Mouse (Mus musculus) liver, embryonic 12.5 days (tissue): ENCODE measurements around the gene Ddx31. TPM values are rescaled to one million over a fixed set of nuclear protein-coding genes. Genes with fewer than 3 reads are reported as not detected.

Source experiments
- ATAC-seq: fragments of 200-750 bp; cut with Nextera tagmentation; 2 replicates; pipeline ENCODE4 v1.8.0; 2017; ENCODE audit warnings: moderate number of reproducible peaks, mild to moderate bottlenecking, moderate library complexity
- H3K27ac ChIP-seq: fragments of 300-500 bp; sonication (generic); 2 replicates; pipeline ENCODE4 v1.5.1; 2016; ENCODE audit warnings: mild to moderate bottlenecking
- H3K27me3 ChIP-seq: fragments of 300-500 bp; sonication (generic); replicated peaks from 2 replicates; pipeline ENCODE4 v1.6.1; 2016; ENCODE audit warnings: mild to moderate bottlenecking, moderate library complexity
- H3K36me3 ChIP-seq: fragments of 300-500 bp; sonication (generic); 2 replicates; pipeline ENCODE4 v1.6.1; 2016; ENCODE audit warnings: mild to moderate bottlenecking, moderate library complexity
- H3K4me1 ChIP-seq: fragments of 300-500 bp; sonication (generic); 2 replicates; pipeline ENCODE4 v1.6.1; 2016
- H3K4me2 ChIP-seq: fragments of 300-500 bp; sonication (generic); 2 replicates; pipeline ENCODE4 v1.6.1; 2016; ENCODE audit warnings: mild to moderate bottlenecking, moderate library complexity
- H3K4me3 ChIP-seq: fragments of 300-500 bp; sonication (generic); 2 replicates; pipeline ENCODE4 v1.5.1; 2016; ENCODE audit warnings: mild to moderate bottlenecking, moderate library complexity
- H3K9ac ChIP-seq: fragments of 300-500 bp; sonication (generic); 2 replicates; pipeline ENCODE4 v1.6.1; 2016; ENCODE audit warnings: mild to moderate bottlenecking, moderate library complexity
- H3K9me3 ChIP-seq: fragments of 300-500 bp; sonication (generic); replicated peaks from 2 replicates; pipeline ENCODE4 v1.6.1; 2016; ENCODE audit warnings: mild to moderate bottlenecking, moderate library complexity
- WGBS: fragments of 180-500 bp; shearing (Covaris S2); methylation state at CpG from one replicate; pipeline ENCODE4 v1.1.7; 2016; ENCODE audit not compliant: insufficient replicate concordance; 5-methylcytosine and 5-hydroxymethylcytosine counted together
- polyA plus RNA-seq: library from polyadenylated mRNA; unstranded; fragments of >200 nt; fragmentation: Nextera tagmentation; extraction: Ambion mirVana; gene quantifications from 2 replicates; pipeline ENCODE4 v1.2.1, GENCODE M21; 2016

Ddx31 gene
- polyA plus RNA-seq, 1 experiment from 2014 or later = 11.8 TPM

DNA sequence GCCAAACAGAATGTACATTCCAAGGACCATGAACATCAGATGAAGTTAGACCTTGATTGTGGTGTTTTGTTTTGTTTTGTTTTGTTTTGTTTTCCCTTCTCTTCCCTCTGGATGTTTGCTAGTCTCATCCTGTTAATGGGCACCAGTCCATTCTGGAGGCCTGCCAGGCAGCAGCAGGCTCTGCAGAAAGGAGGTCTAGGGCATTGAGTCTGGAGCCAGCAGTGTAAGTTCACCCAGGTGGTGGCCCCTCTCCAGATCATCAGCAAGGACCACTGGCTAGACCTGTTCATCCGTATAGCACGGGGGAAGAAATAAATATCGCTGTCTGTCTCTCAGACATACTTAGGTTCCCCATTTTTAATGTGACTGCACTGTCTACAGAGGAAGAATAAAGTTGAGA lies 41.1 kb downstream of the Ddx31 start:
- no peak overlapping the region for H3K4me3 ChIP-seq

DNA sequence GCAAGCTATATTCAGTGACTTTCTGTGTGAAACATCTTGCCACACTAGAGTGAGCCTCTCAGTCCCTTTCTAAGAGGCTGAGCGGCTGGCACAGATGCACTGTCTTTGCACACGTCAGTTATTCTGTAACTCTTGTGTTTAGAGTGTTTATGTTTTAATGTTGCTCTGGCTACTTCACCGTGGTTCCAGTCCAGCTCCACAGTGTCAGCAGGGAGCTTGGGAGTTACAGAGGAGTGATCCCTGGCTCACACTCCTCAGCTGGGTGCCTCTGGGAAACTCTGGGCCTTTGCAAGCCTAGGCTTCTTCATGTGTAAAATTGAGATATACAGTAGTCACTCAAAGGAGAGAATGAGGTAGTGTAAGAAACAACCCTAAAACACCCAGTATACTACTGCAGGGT lies 41.8 kb downstream of the Ddx31 start:
- WGBS = 80% methylated on average over 3 of the region's 3 CpGs

More for the DNA sequence above, 41.1 kb downstream of the Ddx31 start:
- Histone ChIP-seq H3K36me3 (peaks cover 77% of the 10 kb centered on the region), H3K4me2 (no peak overlapping the region), H3K9me3 (no peaks in the 10 kb centered on the region), H3K4me1 (peaks cover 7% of the 10 kb centered on the region), H3K27ac (no peak overlapping the region), H3K9ac (no peak overlapping the region), H3K27me3 (no peaks in the 10 kb centered on the region)
- ATAC-seq = no peak
- WGBS = 84% methylated on average over 3 of the region's 3 CpGs

DNA sequence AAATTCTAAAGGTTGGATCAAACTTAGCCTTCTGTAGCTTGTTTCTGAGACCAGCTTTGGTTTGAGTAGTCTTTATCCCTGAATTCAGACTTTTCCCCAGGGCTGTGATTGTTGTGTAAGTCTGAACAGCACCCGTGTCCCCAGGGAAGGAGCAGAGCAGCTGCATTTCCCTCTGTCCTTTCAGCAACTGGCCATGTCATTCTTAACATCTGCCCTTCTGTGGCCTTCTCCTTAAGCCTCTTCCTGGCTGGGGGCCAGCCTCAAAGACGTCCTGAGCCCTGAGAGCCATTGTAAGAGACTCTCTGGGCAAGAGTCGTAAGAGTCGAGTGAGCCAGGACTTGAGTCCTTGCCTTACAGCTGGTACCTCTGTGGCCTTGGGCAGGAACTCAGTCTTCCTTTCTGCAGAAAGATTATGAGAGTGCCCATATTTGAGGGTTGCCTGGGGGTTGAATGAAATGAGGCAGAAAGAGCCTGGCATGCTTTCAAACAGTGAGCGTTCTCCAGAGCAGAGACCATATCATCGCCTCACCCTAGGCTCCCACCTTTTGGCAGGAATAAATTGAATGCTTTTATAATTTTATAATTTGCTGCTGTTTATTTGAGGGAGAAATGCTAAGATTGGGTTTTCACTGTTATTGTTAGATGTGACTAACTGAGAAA lies 42.8 kb downstream of the Ddx31 start:
- Histone ChIP-seq H3K4me2 (no peak overlapping the region), H3K4me1 (peaks cover 9% of the 10 kb centered on the region), H3K27me3 (no peaks in the 10 kb centered on the region), H3K27ac (no peak overlapping the region), H3K9me3 (no peaks in the 10 kb centered on the region), H3K36me3 (peaks cover 74% of the 10 kb centered on the region), H3K4me3 (no peak overlapping the region), H3K9ac (no peak overlapping the region)
- WGBS = 81% methylated on average over 6 of the region's 6 CpGs
- ATAC-seq = no peak

More for the DNA sequence above, 41.8 kb downstream of the Ddx31 start:
- H3K36me3 ChIP-seq = peaks cover 74% of the 10 kb centered on the region
- H3K9ac ChIP-seq = no peak overlapping the region
- H3K9me3 ChIP-seq = no peaks in the 10 kb centered on the region
- no peak overlapping the region for H3K4me2 ChIP-seq
- H3K4me3 ChIP-seq = no peak overlapping the region
- H3K27me3 ChIP-seq = no peaks in the 10 kb centered on the region
- no peak for ATAC-seq
- H3K27ac ChIP-seq = no peak overlapping the region
- peaks cover 9% of the 10 kb centered on the region for H3K4me1 ChIP-seq

DNA sequence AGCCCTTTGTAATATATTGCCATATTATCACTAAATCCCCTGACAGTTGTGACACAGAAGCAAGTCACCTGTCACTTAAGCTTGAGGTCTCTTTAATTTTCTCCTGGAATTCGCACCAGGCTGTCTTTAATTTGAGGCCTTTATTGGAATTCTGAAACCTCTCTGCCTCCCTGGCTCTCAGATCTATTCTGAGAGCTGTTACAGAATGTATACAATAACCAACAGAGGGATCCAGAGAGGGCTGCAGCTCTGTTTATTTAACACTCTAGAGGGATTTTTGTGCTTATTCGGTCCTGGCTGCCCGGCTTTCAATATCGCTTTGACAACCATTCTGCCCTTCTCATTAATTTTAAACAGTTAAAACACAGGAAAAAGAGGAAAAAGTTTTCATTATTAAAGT lies 44.7 kb downstream of the Ddx31 start:
- no peak for ATAC-seq
- Histone ChIP-seq H3K9me3 (no peaks in the 10 kb centered on the region), H3K27ac (no peak overlapping the region), H3K4me3 (no peak overlapping the region), H3K4me1 (peaks cover 9% of the 10 kb centered on the region), H3K9ac (no peak overlapping the region), H3K4me2 (no peak overlapping the region), H3K36me3 (peaks cover 84% of the 10 kb centered on the region), H3K27me3 (no peaks in the 10 kb centered on the region)
- 85% methylated on average over 4 of the region's 4 CpGs for WGBS

DNA sequence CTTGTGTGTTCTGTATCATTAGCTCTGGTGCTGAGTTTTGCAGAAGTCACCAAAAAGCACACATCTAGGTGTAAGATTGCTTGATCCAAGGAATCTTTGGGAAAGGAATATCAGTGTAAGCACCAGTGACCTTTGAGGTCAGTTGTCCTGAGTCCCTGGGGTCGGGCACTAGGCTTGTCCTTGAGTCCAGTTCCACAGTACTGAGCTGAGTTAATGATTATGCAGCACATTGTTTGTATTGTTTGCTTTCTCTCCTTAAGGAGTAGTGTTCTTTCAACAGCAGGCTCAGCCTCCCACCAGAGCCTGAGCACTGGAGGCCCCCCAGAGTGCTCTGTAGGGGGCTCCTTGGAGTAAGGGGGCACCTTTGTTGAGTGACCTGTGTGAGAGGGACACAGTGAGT lies 52.6 kb downstream of the Ddx31 start:
- ATAC-seq = no peak
- H3K36me3 ChIP-seq = peaks cover 89% of the 10 kb centered on the region
- 53% methylated on average over 1 of the region's 1 CpGs for WGBS

DNA sequence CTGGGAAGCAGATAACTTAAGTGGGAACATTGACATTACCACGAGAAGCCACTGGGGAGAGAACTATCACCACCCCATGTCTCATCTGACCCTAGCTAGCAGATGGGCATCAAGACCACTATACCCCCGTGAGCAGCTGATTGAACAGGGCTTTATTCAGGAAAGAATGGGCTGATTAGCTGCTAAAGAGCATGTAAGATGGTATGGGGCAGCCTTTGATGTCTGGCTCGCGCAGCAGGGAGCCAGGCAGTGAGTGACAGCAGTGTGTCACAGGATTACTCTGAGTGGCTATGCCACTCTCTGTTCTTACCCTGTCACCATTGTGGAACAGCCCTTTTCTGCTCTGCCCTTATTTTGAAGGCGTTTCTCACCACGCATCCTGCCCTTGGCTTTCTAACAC lies 53.3 kb downstream of the Ddx31 start:
- Histone ChIP-seq H3K9ac (no peak overlapping the region), H3K36me3 (peaks cover 89% of the 10 kb centered on the region), H3K4me2 (no peak overlapping the region), H3K4me3 (no peak overlapping the region), H3K4me1 (0 out of 2 replicates have a peak, but pooled peaks cover 14% of the 10 kb centered on the region), H3K9me3 (no peaks in the 10 kb centered on the region), H3K27ac (no peak overlapping the region), H3K27me3 (no peaks in the 10 kb centered on the region)
- no peak for ATAC-seq
- 75% methylated on average over 6 of the region's 6 CpGs for WGBS

More for the DNA sequence above, 52.6 kb downstream of the Ddx31 start:
- Histone ChIP-seq H3K4me2 (no peak overlapping the region), H3K27me3 (no peaks in the 10 kb centered on the region), H3K4me1 (0 out of 2 replicates have a peak, but pooled peaks cover 14% of the 10 kb centered on the region), H3K9ac (no peak overlapping the region), H3K27ac (no peak overlapping the region), H3K4me3 (no peak overlapping the region), H3K9me3 (no peaks in the 10 kb centered on the region)

DNA sequence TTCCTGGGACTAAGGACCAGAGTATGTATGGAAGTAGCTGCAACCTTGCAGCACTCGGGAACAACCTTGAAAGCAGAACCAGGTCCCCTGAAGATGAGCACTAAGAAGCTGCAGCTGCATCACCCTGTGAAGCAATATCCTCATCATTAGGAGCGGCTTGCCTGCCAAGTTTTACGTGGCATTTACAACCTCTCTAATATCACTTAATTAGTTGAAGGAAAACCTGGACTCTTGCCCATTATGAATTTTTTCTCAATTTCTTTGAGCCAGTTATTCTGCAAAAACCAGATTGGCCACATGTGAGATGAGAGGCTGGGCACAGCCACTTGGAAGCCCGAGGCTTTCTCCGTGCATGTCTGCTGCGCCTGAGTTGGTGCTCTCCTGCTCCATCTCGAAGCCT lies 55.7 kb downstream of the Ddx31 start:
- ATAC-seq = no peak
- H3K4me1 ChIP-seq = 0 out of 2 replicates have a peak, but pooled peaks cover 14% of the 10 kb centered on the region
- WGBS = 86% methylated on average over 7 of the region's 7 CpGs
- H3K27me3 ChIP-seq = no peaks in the 10 kb centered on the region
- no peak overlapping the region for H3K4me2 ChIP-seq
- no peak overlapping the region for H3K27ac ChIP-seq
- H3K36me3 ChIP-seq = peaks cover 92% of the 10 kb centered on the region
- H3K4me3 ChIP-seq = no peak overlapping the region
- no peaks in the 10 kb centered on the region for H3K9me3 ChIP-seq
- no peak overlapping the region for H3K9ac ChIP-seq

DNA sequence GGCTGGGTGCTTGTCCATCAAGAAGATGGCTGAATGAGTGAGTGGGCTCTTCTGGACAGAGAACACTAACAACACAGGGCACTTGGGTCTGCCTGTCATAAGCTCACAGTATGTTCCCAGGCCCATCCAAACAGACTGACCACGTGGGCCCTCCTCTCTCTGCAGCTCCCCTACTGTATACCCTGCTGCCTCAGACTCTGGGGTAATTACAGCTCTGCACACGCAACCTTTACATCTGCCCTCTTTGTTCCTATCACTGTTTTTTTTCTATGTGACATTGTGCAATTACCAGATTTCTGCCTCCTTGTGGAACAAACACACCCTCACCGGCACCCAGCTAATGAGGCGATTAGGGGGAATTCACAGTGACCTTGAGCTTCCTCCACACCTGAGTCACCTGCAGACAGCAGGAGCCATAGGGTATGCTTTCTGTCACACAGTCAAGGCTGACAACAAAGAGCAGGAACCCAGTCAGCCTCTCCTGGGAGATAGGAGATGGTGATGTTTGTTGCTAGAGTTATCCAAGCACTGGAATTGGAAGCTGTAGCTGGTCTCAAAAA lies 57.2 kb downstream of the Ddx31 start:
- H3K9ac ChIP-seq = no peak overlapping the region
- no peak overlapping the region for H3K4me3 ChIP-seq
- no peak overlapping the region for H3K4me2 ChIP-seq
- no peaks in the 10 kb centered on the region for H3K27me3 ChIP-seq
- H3K36me3 ChIP-seq = peaks cover 89% of the 10 kb centered on the region
- H3K27ac ChIP-seq = no peak overlapping the region
- 74% methylated on average over 4 of the region's 4 CpGs for WGBS
- H3K4me1 ChIP-seq = 0 out of 2 replicates have a peak, but pooled peaks cover 14% of the 10 kb centered on the region
- no peak for ATAC-seq
- H3K9me3 ChIP-seq = no peaks in the 10 kb centered on the region

DNA sequence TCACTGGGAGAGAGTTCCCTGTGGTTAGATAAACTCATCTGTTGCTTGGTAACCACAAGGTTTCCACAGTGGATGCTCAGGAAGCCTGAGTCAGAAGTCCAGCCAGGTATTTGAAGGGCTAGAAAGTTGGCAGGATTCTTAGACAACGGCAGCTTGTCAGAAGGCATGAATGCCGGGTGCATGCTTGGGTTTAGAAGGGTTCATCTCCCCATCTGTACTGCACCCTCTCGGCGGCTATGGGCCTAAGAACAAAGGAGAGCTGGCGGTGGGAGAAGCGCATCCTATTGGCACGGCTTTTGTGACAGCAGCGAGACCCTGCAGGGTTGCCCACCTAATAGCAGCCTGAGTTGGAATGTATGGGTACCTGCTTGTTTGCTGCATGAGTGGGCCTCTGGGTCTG lies 62.1 kb downstream of the Ddx31 start:
- peaks cover 14% of the 10 kb centered on the region for H3K27me3 ChIP-seq
- no peak overlapping the region for H3K27ac ChIP-seq
- H3K9me3 ChIP-seq = no peaks in the 10 kb centered on the region
- peaks cover 78% of the 10 kb centered on the region for H3K36me3 ChIP-seq
- H3K4me2 ChIP-seq = no peak overlapping the region
- H3K4me3 ChIP-seq = no peak overlapping the region
- no peak overlapping the region for H3K9ac ChIP-seq
- H3K4me1 ChIP-seq = no peaks in the 10 kb centered on the region
- ATAC-seq = no peak
- WGBS = 87% methylated on average over 8 of the region's 8 CpGs

DNA sequence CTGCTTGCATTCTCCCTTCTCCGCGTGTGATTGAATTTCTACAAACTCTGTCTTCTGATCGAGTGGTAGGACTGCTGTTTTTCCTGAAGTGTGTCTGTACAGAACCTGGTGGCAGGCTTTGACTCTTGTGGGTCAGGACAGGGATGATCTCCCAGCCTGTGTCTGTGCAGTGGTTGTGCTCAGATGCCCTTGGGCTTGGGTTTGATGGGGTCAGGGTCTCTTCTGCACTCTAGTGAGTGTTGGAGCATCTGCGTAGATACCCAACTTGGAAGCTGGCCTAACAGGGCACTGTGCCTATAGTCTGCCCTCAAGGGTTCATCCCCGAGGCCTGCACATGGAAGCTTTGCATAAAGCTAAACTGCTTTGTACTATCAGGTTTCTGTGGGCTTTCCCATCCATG lies 63.7 kb downstream of the Ddx31 start:
- Histone ChIP-seq H3K27ac (no peak overlapping the region), H3K4me1 (peaks cover 6% of the 10 kb centered on the region), H3K4me2 (no peak overlapping the region), H3K9ac (no peak overlapping the region), H3K36me3 (peaks cover 64% of the 10 kb centered on the region), H3K9me3 (no peaks in the 10 kb centered on the region), H3K27me3 (peaks cover 30% of the 10 kb centered on the region), H3K4me3 (no peak overlapping the region)
- ATAC-seq = no peak
- WGBS = 81% methylated on average over 5 of the region's 5 CpGs

DNA sequence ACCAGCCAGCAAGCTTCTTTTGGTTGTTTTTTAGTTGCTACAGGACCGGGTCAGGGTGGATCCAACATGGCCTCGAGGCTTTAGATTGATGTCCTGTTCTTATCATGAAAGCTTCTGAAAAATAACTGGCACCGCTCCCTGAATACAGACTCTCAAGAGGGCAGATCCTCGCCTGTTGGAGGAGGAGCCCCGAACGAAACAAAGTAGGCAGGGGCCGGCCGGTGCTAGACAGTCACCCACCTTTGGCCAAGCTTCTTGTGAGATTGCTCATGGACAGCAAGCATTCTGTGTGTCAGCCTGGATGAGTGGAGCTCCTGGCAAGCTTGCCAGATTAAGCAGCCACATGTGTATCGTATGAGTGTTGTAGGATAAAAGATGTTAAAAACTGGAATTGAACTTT lies 64.6 kb downstream of the Ddx31 start:
- no peak overlapping the region for H3K4me2 ChIP-seq
- WGBS = 78% methylated on average over 9 of the region's 9 CpGs
- no peaks in the 10 kb centered on the region for H3K9me3 ChIP-seq
- no peak for ATAC-seq
- no peak overlapping the region for H3K4me3 ChIP-seq
- H3K27me3 ChIP-seq = peaks cover 39% of the 10 kb centered on the region
- peaks cover 13% of the 10 kb centered on the region for H3K4me1 ChIP-seq
- no peak overlapping the region for H3K9ac ChIP-seq
- no peak overlapping the region for H3K27ac ChIP-seq
- peaks cover 55% of the 10 kb centered on the region for H3K36me3 ChIP-seq

DNA sequence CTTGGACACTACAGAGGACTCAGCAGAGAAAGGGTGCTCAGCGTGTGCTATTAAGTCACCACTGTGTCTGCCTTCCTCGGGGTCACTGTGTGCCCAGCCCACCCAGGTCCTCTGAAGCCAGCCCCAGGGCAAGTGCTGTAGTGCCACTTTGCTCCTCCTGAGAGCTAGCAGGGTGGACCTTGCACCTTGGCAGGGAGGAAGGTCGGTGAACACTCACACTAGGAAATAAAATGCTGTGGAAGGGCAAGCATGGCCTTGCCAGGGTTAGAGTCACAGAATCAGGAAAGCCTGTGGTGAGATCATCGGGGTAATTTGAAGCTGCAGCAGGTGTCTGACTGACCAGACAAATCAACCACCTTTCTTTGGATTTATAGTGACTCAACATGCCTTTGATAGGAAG lies 65.4 kb downstream of the Ddx31 start:
- H3K9ac ChIP-seq = no peak overlapping the region
- H3K9me3 ChIP-seq = no peaks in the 10 kb centered on the region
- no peak overlapping the region for H3K4me3 ChIP-seq
- peaks cover 47% of the 10 kb centered on the region for H3K27me3 ChIP-seq
- no peak overlapping the region for H3K27ac ChIP-seq
- WGBS = 71% methylated on average over 4 of the region's 4 CpGs
- no peak for ATAC-seq
- H3K4me2 ChIP-seq = no peak overlapping the region
- H3K36me3 ChIP-seq = peaks cover 47% of the 10 kb centered on the region
- peaks cover 13% of the 10 kb centered on the region for H3K4me1 ChIP-seq
